Mouse (Mus musculus): ENCODE measurements around the gene Aida. TPM values are rescaled to one million over a fixed set of nuclear protein-coding genes. Genes with fewer than 3 reads are reported as not detected.

Gene Aida
- total RNA-seq, 2 experiments from 2014 or later: 16.6 to 21.9 TPM

GRCm38 (mm10) chr1:183374728-183375127 is 78.3 kb downstream of the Aida start:
- H3K4me3 ChIP-seq: no peak overlapping the region
- no peak for TF ChIP-seq CTCF (IDR thresholded peaks at IDR 0.05)
- intact Hi-C loops (cut with DNase I): no loop called here
- H3K27ac ChIP-seq: no peak overlapping the region
- no peak for DNase-seq

Other genes with a start within 250 kb of the Aida start
- gene Disp1, start 75.1 kb upstream of the Aida start, total RNA-seq (2021): 1 to 10 TPM; 3.3 to 4.6 TPM
- 10 to 100 TPM; 17.2 to 22.7 TPM for gene Brox, start 679 bp downstream of the Aida start, total RNA-seq (2021)
- 100 to 1,000 TPM; 169 to 229 TPM for gene Mia3, start 73.0 kb downstream of the Aida start, total RNA-seq (2021)
- 1 to 10 TPM; 6.1 to 7.3 TPM for gene Taf1a, start 92.4 kb downstream of the Aida start, total RNA-seq (2021)
- not detected for gene Hhipl2, start 121.6 kb downstream of the Aida start, total RNA-seq (2021)

All from gastrocnemius, adult 2 months (tissue).